In genomic region chr10:111527613-111528012, GRCm38 (mm10) we compare ENCODE assay signal across 18 mouse cellular contexts.
"Had no signal": no experiment of that assay in that cellular context is flagged by ENCODE, and none has a peak within 500 bp of the region (broad histone marks: within the 10 kb centered on the region; RNA-seq: fewer than 3 reads in every experiment).

No protein-coding gene starts in this region.

- H3K36me3 ChIP-seq: liver, embryonic 15.5 days; lung, embryonic 15.5 days; midbrain, embryonic 13.5 days; midbrain, embryonic 15.5 days; neural tube, embryonic 12.5 days had no signal

- ATAC-seq: liver, postnatal 0 days; lung, postnatal 0 days; midbrain, embryonic 13.5 days; midbrain, embryonic 15.5 days had no signal

- H3K9me3 ChIP-seq: liver, embryonic 15.5 days; lung, embryonic 15.5 days; megakaryocyte, embryonic 14.5 days; midbrain, embryonic 13.5 days; midbrain, embryonic 15.5 days; neural tube, embryonic 12.5 days had no signal

- H3K27me3 ChIP-seq: liver, embryonic 15.5 days; lung, embryonic 15.5 days; megakaryocyte, embryonic 14.5 days; midbrain, embryonic 13.5 days; midbrain, embryonic 15.5 days; neural tube, embryonic 12.5 days had no signal

- H3K4me1 ChIP-seq: liver, embryonic 15.5 days; midbrain, embryonic 15.5 days had no signal

- DNase-seq: liver, postnatal 0 days; lung, adult 2 months; lung, postnatal 14 days; lung, postnatal 36 days; right cerebral cortex, postnatal 25 days; right cerebral cortex, postnatal 4 days; thymus, adult 18-20 months; thymus, postnatal 14 days; thymus, postnatal 36 days had no signal

- H3K4me3 ChIP-seq: liver, embryonic 15.5 days; lung, embryonic 15.5 days; megakaryocyte, embryonic 14.5 days; midbrain, embryonic 13.5 days; midbrain, embryonic 15.5 days; neural tube, embryonic 12.5 days had no signal

- H3K9ac ChIP-seq: liver, embryonic 15.5 days; liver, postnatal 0 days; lung, embryonic 15.5 days; midbrain, embryonic 13.5 days; midbrain, embryonic 15.5 days; neural tube, embryonic 12.5 days had no signal

- H3K4me2 ChIP-seq: liver, embryonic 15.5 days; lung, embryonic 15.5 days; midbrain, embryonic 11.5 days; midbrain, embryonic 13.5 days; midbrain, embryonic 15.5 days; neural tube, embryonic 12.5 days had no signal

- H3K27ac ChIP-seq: liver, embryonic 15.5 days; lung, embryonic 15.5 days; macrophage; midbrain, embryonic 13.5 days; midbrain, embryonic 15.5 days; neural tube, embryonic 12.5 days had no signal
